Mouse (Mus musculus): Measurements from ENCODE around the gene Olfr1045. TPM values are rescaled to one million over a fixed set of nuclear protein-coding genes. Genes with fewer than 3 reads are reported as not detected.

Gene Olfr1045
- polyA plus RNA-seq (2012; rRNA removed): not detected in 2 replicates

GRCm38 (mm10) chr2:86202909-86203308 is at the start of gene Olfr1045:
Gene Olfr1045, minus strand, starts transcription at chr2:86203009.
- DNase-seq: no peak
- no peak within 1 kb of the TSS for H3K27ac ChIP-seq (ENCODE audit: insufficient read depth, low read depth, low read length)
- H3K4me1 ChIP-seq (ENCODE audit: control insufficient read depth, insufficient read depth, low read length): no peaks in the 10 kb centered on the region
- TF ChIP-seq CTCF (conservative IDR thresholded peaks at IDR 0.05; ENCODE audit: insufficient read depth, insufficient read length, low read depth, low read length): no peak
- TF ChIP-seq POLR2A (IDR thresholded peaks at IDR 0.05; ENCODE audit: low read depth, low read length): no peak
- H3K27me3 ChIP-seq (replicated peaks; ENCODE audit: control insufficient read depth, insufficient read depth, low read length): no peaks in the 10 kb centered on the region
- no peaks in the 10 kb centered on the region for H3K36me3 ChIP-seq (ENCODE audit: control insufficient read depth, insufficient read depth, low read length)
- H3K4me3 ChIP-seq (ENCODE audit: insufficient read depth, low read depth, low read length): no peak within 1 kb of the TSS

- H3K27ac ChIP-seq (ENCODE audit: insufficient read depth, low read depth, low read length): no peak within 1 kb of the TSS
- no peaks in the 10 kb centered on the region for H3K27me3 ChIP-seq (replicated peaks; ENCODE audit: control insufficient read depth, insufficient read depth, low read length)
- no peaks in the 10 kb centered on the region for H3K36me3 ChIP-seq (ENCODE audit: control insufficient read depth, insufficient read depth, low read length)
- H3K4me1 ChIP-seq (ENCODE audit: control insufficient read depth, insufficient read depth, low read length): no peaks in the 10 kb centered on the region
- no peak for TF ChIP-seq POLR2A (IDR thresholded peaks at IDR 0.05; ENCODE audit: low read depth, low read length)
- no peak for TF ChIP-seq CTCF (conservative IDR thresholded peaks at IDR 0.05; ENCODE audit: insufficient read depth, insufficient read length, low read depth, low read length)
- no peak within 1 kb of the TSS for H3K4me3 ChIP-seq (ENCODE audit: insufficient read depth, low read depth, low read length)
- DNase-seq: no peak
These were observed 37.4 kb upstream of the Olfr1045 start, which contains the start of gene Olfr1048 for GRCm38 (mm10) chr2:86240189-86240588. Gene Olfr1048, minus strand, starts transcription at chr2:86240289.

- DNase-seq: no peak
- 87% methylated on average over 1 of the region's 1 CpGs for WGBS
- no peak within 1 kb of the TSS for H3K4me3 ChIP-seq (ENCODE audit: insufficient read depth, low read depth, low read length)
- no peaks in the 10 kb centered on the region for H3K27me3 ChIP-seq (replicated peaks; ENCODE audit: control insufficient read depth, insufficient read depth, low read length)
- no peak within 1 kb of the TSS for H3K27ac ChIP-seq (ENCODE audit: insufficient read depth, low read depth, low read length)
- H3K4me1 ChIP-seq (ENCODE audit: control insufficient read depth, insufficient read depth, low read length): no peaks in the 10 kb centered on the region
- H3K36me3 ChIP-seq (ENCODE audit: control insufficient read depth, insufficient read depth, low read length): no peaks in the 10 kb centered on the region
- TF ChIP-seq CTCF (conservative IDR thresholded peaks at IDR 0.05; ENCODE audit: insufficient read depth, insufficient read length, low read depth, low read length) (no peak), POLR2A (IDR thresholded peaks at IDR 0.05; ENCODE audit: low read depth, low read length) (no peak)
These were observed 28.5 kb upstream of the Olfr1045 start, which contains the start of gene Olfr1047 for GRCm38 (mm10) chr2:86231301-86231700. Gene Olfr1047, minus strand, starts transcription at chr2:86231401.

- H3K27me3 ChIP-seq (replicated peaks; ENCODE audit: control insufficient read depth, insufficient read depth, low read length): no peaks in the 10 kb centered on the region
- H3K4me3 ChIP-seq (ENCODE audit: insufficient read depth, low read depth, low read length): no peak within 1 kb of the TSS
- H3K36me3 ChIP-seq (ENCODE audit: control insufficient read depth, insufficient read depth, low read length): no peaks in the 10 kb centered on the region
- no peaks in the 10 kb centered on the region for H3K4me1 ChIP-seq (ENCODE audit: control insufficient read depth, insufficient read depth, low read length)
- TF ChIP-seq POLR2A (IDR thresholded peaks at IDR 0.05; ENCODE audit: low read depth, low read length) (no peak), CTCF (conservative IDR thresholded peaks at IDR 0.05; ENCODE audit: insufficient read depth, insufficient read length, low read depth, low read length) (no peak)
- DNase-seq: no peak
- H3K27ac ChIP-seq (ENCODE audit: insufficient read depth, low read depth, low read length): no peak within 1 kb of the TSS
- WGBS: 56% methylated on average over 2 of the region's 2 CpGs
These were observed 16.4 kb upstream of the Olfr1045 start, which contains the start of gene Olfr1046 for GRCm38 (mm10) chr2:86219214-86219613. Gene Olfr1046, minus strand, starts transcription at chr2:86219314.

- H3K4me1 ChIP-seq (ENCODE audit: control insufficient read depth, insufficient read depth, low read length): no peaks in the 10 kb centered on the region
These were observed 6.9 kb downstream of the Olfr1045 start for GRCm38 (mm10) chr2:86195863-86196262.

GRCm38 (mm10) chr2:86185583-86185982 is 17.2 kb downstream of the Olfr1045 start, which contains the start of gene Olfr52:
Gene Olfr52, minus strand, starts transcription at chr2:86185683.
- Histone ChIP-seq H3K4me3 (ENCODE audit: insufficient read depth, low read depth, low read length) (no peak within 1 kb of the TSS), H3K36me3 (ENCODE audit: control insufficient read depth, insufficient read depth, low read length) (no peaks in the 10 kb centered on the region), H3K27ac (ENCODE audit: insufficient read depth, low read depth, low read length) (no peak within 1 kb of the TSS), H3K27me3 (replicated peaks; ENCODE audit: control insufficient read depth, insufficient read depth, low read length) (no peaks in the 10 kb centered on the region), H3K4me1 (ENCODE audit: control insufficient read depth, insufficient read depth, low read length) (no peaks in the 10 kb centered on the region)
- TF ChIP-seq POLR2A (IDR thresholded peaks at IDR 0.05; ENCODE audit: low read depth, low read length) (no peak), CTCF (conservative IDR thresholded peaks at IDR 0.05; ENCODE audit: insufficient read depth, insufficient read length, low read depth, low read length) (no peak)
- no peak for DNase-seq

More at GRCm38 (mm10) chr2:86195863-86196262, 6.9 kb downstream of the Olfr1045 start:
- Histone ChIP-seq H3K27ac (ENCODE audit: insufficient read depth, low read depth, low read length) (no peak overlapping the region), H3K27me3 (replicated peaks; ENCODE audit: control insufficient read depth, insufficient read depth, low read length) (no peaks in the 10 kb centered on the region), H3K36me3 (ENCODE audit: control insufficient read depth, insufficient read depth, low read length) (no peaks in the 10 kb centered on the region), H3K4me3 (ENCODE audit: insufficient read depth, low read depth, low read length) (no peak overlapping the region)
- TF ChIP-seq POLR2A (IDR thresholded peaks at IDR 0.05; ENCODE audit: low read depth, low read length): no peak
- no peak for TF ChIP-seq CTCF (conservative IDR thresholded peaks at IDR 0.05; ENCODE audit: insufficient read depth, insufficient read length, low read depth, low read length)
- DNase-seq: no peak
- WGBS: 47% methylated on average over 1 of the region's 1 CpGs

- WGBS: 85% methylated on average over 3 of the region's 3 CpGs
- no peak overlapping the region for H3K27ac ChIP-seq (ENCODE audit: insufficient read depth, low read depth, low read length)
- H3K27me3 ChIP-seq (replicated peaks; ENCODE audit: control insufficient read depth, insufficient read depth, low read length): no peaks in the 10 kb centered on the region
- no peak for TF ChIP-seq POLR2A (IDR thresholded peaks at IDR 0.05; ENCODE audit: low read depth, low read length)
- TF ChIP-seq CTCF (conservative IDR thresholded peaks at IDR 0.05; ENCODE audit: insufficient read depth, insufficient read length, low read depth, low read length): no peak
- no peak overlapping the region for H3K4me3 ChIP-seq (ENCODE audit: insufficient read depth, low read depth, low read length)
- no peak for DNase-seq
- no peaks in the 10 kb centered on the region for H3K4me1 ChIP-seq (ENCODE audit: control insufficient read depth, insufficient read depth, low read length)
- H3K36me3 ChIP-seq (ENCODE audit: control insufficient read depth, insufficient read depth, low read length): no peaks in the 10 kb centered on the region
These were observed 22.9 kb downstream of the Olfr1045 start for GRCm38 (mm10) chr2:86179950-86180349.
